Mouse (Mus musculus) intestine, embryonic 16.5 days (tissue): ENCODE results near the gene Kxd1. TPM values are rescaled to one million over a fixed set of nuclear protein-coding genes. Genes with fewer than 3 reads are reported as not detected.
A peak's percentile ranks its signal among the peaks of the same experiment; 100 is the strongest.

Source experiments
- ATAC-seq: fragments of 200-750 bp; cut with Nextera tagmentation; 2 replicates; pipeline ENCODE4 v1.8.0; 2017; ENCODE audit warnings: moderate TSS enrichment, moderate library complexity
- H3K27ac ChIP-seq: fragments of 300-500 bp; sonication (generic); 2 replicates; pipeline ENCODE4 v1.5.1; 2014; ENCODE audit warnings: mild to moderate bottlenecking, low read length
- H3K27me3 ChIP-seq: fragments of 300-500 bp; sonication (generic); replicated peaks from 2 replicates; pipeline ENCODE4 v1.6.1; 2014; ENCODE audit warnings: low read length, control low read depth, mixed read lengths; ENCODE audit not compliant: control insufficient read depth, insufficient read depth
- H3K36me3 ChIP-seq: fragments of 300-500 bp; sonication (generic); 2 replicates; pipeline ENCODE4 v1.6.1; 2014; ENCODE audit warnings: low read length, control low read depth; ENCODE audit not compliant: control insufficient read depth, insufficient read depth
- H3K4me1 ChIP-seq: fragments of 300-500 bp; sonication (generic); 2 replicates; pipeline ENCODE4 v1.6.1; 2014; ENCODE audit warnings: low read length, control low read depth, mixed read lengths; ENCODE audit not compliant: control insufficient read depth, insufficient read depth
- H3K4me2 ChIP-seq: fragments of 300-500 bp; sonication (generic); 2 replicates; pipeline ENCODE4 v1.6.1; 2014; ENCODE audit warnings: low read depth, low read length, control low read depth
- H3K4me3 ChIP-seq: fragments of 300-500 bp; sonication (generic); 2 replicates; pipeline ENCODE4 v1.5.1; 2014; ENCODE audit warnings: mild to moderate bottlenecking, low read length
- H3K9ac ChIP-seq: fragments of 300-500 bp; sonication (generic); 2 replicates; pipeline ENCODE4 v1.6.1; 2014; ENCODE audit warnings: low read depth, low read length
- H3K9me3 ChIP-seq: fragments of 300-500 bp; sonication (generic); 2 replicates; pipeline ENCODE4 v1.6.1; 2016; ENCODE audit warnings: low read length, control low read depth; ENCODE audit not compliant: control insufficient read depth
- WGBS: fragments of 180-500 bp; shearing (Covaris S2); extraction: QIAGEN DNeasy Blood & Tissue Kit; methylation state at CpG from one replicate; pipeline ENCODE4 v1.1.7; 2014; 5-methylcytosine and 5-hydroxymethylcytosine counted together
- polyA plus RNA-seq: library from polyadenylated mRNA; unstranded; fragments of >200 nt; fragmentation: Nextera tagmentation; extraction: Ambion mirVana; gene quantifications from 2 replicates; pipeline ENCODE4 v1.2.1, GENCODE M21; 2015

Gene Kxd1
- polyA plus RNA-seq, 1 experiment from 2014 or later: 65.3 TPM

DNA sequence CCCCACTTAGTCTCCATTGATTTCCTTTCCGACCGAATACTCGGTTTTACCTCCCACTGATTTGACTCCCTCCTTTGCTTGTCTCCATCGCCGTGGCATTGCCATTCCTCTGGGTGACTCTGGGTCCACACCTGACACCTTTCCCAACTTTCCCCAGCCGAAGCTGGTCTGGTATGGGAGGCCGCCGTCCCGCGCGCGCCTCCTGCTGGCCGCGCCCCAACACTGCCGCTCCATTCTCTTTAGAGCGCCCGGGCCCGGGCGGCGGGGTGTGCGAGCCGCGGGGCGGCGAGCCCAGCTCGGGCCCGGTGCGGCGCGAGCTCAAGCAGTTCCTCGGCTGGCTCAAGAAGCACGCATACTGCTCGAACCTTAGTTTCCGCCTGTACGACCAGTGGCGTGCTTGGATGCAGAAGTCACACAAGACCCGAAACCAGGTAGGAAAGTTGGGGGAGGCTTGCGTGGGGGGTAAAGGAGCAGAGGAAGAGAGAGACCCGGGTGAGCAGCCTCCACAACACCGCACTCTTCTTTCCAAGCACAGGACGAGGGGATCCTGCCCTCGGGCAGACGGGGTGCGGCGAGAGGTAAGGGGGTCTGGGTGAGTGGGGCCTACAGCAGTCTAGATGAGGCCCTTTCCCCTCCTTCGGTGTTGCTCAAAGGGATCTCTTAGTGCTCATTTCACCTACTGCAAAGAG lies 24.6 kb downstream of the Kxd1 start:
- no peak overlapping the region for H3K4me3 ChIP-seq
- peaks cover 46% of the 10 kb centered on the region for H3K27me3 ChIP-seq
- no peak overlapping the region for H3K4me2 ChIP-seq
- WGBS: 16% methylated on average over 46 of the region's 46 CpGs
- 0 out of 2 replicates have a peak overlapping the region, but pooled peaks have one; percentile 2 for H3K9ac ChIP-seq
- peak; percentile 9; the same call in 1 of the 2 replicates for ATAC-seq
- no peak overlapping the region for H3K27ac ChIP-seq
- H3K36me3 ChIP-seq: peaks cover 7% of the 10 kb centered on the region
- H3K4me1 ChIP-seq: peaks cover 32% of the 10 kb centered on the region
- no peaks in the 10 kb centered on the region for H3K9me3 ChIP-seq

DNA sequence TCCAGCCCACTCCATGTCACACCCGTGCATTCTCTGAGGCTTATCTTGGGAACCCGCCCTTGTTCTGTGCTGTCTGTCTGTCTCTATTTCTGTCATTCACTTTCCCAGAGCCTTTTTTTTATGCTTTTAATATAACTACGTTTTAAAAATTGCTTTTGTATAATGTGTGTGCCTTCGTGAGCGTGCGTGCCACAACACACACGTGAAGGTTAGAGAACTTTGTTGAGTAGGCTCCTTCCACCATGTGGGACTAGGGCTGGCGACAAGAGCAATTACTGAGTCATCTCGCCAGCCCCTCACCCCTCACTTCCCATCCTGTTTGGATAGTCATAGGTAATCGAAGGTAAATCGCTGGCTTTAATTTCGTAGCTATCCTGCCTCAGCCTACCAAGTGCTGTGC lies 25.2 kb downstream of the Kxd1 start:
- peaks cover 32% of the 10 kb centered on the region for H3K4me1 ChIP-seq
- H3K27me3 ChIP-seq: peaks cover 51% of the 10 kb centered on the region
- 34% methylated on average over 12 of the region's 12 CpGs for WGBS
- H3K4me3 ChIP-seq: no peak overlapping the region
- no peaks in the 10 kb centered on the region for H3K9me3 ChIP-seq
- H3K4me2 ChIP-seq: peak overlapping the region; percentile 28; the same call in 1 of the 2 replicates
- ATAC-seq: no peak
- peak overlapping the region; percentile 15; the same call in 1 of the 2 replicates for H3K9ac ChIP-seq
- H3K27ac ChIP-seq: no peak overlapping the region
- H3K36me3 ChIP-seq: peaks cover 1% of the 10 kb centered on the region; the same call in 1 of the 2 replicates

DNA sequence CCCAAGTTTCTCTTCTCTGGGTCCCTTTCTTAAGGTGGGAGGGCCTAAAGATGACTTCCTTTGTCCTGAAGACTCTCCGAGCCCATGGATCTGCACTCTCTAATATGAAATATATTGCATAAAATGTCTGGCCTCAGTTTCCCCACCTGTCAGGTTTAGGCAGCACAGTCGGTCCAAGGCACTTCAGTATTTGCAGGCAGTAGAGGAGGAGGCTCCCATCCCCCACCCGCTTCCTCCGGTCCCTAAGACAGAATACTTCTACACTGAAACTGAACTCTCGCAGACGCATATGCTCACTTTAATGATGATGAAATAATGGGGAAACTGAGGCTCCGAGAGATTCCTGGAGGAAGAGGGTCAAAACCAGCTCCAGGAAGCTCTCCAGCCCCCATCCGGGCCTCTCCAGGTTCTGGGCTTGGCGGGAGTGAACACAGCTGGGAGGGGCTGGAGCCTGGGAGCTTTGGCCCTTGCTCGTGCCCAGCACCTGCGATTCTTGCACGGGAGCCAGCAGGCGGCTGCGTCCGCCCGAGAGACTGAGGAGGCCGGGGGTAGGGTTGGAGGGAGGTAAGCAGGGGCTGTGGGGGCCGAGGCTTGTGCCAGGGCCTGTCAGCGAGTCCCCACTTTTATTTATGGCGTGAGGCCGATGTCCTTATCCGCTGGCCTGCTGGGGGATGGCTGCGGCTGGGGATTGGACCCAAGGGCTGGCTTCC lies 25.8 kb downstream of the Kxd1 start:
- WGBS: 16% methylated on average over 23 of the region's 23 CpGs
- no peak overlapping the region for H3K4me3 ChIP-seq
- H3K4me2 ChIP-seq: peak overlapping the region; percentile 28; the same call in 1 of the 2 replicates
- peaks cover 57% of the 10 kb centered on the region for H3K27me3 ChIP-seq
- no peaks in the 10 kb centered on the region for H3K9me3 ChIP-seq
- peak overlapping the region; percentile 15; the same call in 1 of the 2 replicates for H3K9ac ChIP-seq
- H3K36me3 ChIP-seq: no peaks in the 10 kb centered on the region
- peaks cover 32% of the 10 kb centered on the region for H3K4me1 ChIP-seq
- no peak overlapping the region for H3K27ac ChIP-seq
- ATAC-seq: no peak

DNA sequence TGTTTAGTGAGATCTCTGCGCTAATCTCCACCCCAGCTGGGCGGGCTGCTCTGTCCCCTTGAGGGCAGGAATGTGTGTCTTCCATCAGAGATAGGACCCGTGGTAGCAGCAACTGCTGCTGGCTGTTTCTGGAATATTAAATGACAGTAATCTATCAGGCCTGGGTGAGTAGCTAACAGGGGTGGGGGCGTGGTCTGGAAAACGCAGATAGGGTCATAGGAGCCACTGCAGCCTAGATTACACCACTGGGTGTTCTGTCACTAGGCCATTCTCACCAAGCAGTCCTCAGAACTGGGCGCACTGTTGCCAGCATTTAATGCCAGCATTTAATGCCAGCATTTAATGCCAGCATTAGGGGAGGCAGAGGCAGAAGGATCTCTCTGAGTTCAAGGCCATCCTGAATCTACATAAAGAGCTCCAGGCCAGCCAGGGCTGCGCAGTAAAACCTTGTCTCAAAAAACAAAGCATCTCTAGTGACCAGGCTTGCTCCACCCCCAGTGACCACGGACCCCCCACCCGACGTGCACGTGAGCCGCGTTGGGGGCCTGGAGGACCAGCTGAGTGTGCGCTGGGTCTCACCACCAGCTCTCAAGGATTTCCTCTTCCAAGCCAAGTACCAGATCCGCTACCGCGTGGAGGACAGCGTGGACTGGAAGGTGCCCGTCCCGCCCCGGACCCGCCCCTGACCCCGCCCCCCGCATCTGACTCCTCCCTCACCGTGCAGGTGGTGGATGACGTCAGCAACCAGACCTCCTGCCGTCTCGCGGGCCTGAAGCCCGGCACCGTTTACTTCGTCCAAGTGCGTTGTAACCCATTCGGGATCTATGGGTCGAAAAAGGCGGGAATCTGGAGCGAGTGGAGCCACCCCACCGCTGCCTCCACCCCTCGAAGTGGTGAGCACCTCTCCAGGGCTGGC lies 27.1 kb downstream of the Kxd1 start:
- WGBS: 9% methylated on average over 39 of the region's 39 CpGs
- ATAC-seq: peak; percentile 26
- peak overlapping the region; percentile 30 for H3K4me3 ChIP-seq
- peaks cover 26% of the 10 kb centered on the region for H3K4me1 ChIP-seq
- no peaks in the 10 kb centered on the region for H3K9me3 ChIP-seq
- no peaks in the 10 kb centered on the region for H3K36me3 ChIP-seq
- no peak overlapping the region for H3K27ac ChIP-seq
- peak overlapping the region; percentile 41 for H3K4me2 ChIP-seq
- H3K9ac ChIP-seq: no peak overlapping the region
- peaks cover 70% of the 10 kb centered on the region for H3K27me3 ChIP-seq

DNA sequence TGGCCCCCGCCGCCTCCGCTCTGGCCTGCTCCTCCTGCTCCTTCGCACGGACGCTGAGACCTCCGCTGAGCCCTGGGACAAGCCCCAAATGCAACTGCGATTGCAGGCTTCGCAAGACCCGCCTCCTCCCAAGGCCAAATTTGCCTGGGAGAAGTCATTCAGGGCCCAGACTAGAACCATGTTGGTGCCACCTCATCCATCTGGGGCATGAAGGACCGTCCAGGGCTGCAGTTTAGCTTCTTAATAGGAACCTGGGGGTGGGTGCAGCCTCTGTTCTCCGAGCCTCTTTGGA lies 32.0 kb downstream of the Kxd1 start:
- Histone ChIP-seq H3K9me3 (no peaks in the 10 kb centered on the region), H3K9ac (no peak overlapping the region), H3K4me3 (no peak overlapping the region), H3K36me3 (no peaks in the 10 kb centered on the region), H3K4me1 (peaks cover 25% of the 10 kb centered on the region), H3K4me2 (no peak overlapping the region), H3K27me3 (peaks cover 93% of the 10 kb centered on the region), H3K27ac (no peak overlapping the region)
- ATAC-seq: no peak
- 11% methylated on average over 12 of the region's 12 CpGs for WGBS

DNA sequence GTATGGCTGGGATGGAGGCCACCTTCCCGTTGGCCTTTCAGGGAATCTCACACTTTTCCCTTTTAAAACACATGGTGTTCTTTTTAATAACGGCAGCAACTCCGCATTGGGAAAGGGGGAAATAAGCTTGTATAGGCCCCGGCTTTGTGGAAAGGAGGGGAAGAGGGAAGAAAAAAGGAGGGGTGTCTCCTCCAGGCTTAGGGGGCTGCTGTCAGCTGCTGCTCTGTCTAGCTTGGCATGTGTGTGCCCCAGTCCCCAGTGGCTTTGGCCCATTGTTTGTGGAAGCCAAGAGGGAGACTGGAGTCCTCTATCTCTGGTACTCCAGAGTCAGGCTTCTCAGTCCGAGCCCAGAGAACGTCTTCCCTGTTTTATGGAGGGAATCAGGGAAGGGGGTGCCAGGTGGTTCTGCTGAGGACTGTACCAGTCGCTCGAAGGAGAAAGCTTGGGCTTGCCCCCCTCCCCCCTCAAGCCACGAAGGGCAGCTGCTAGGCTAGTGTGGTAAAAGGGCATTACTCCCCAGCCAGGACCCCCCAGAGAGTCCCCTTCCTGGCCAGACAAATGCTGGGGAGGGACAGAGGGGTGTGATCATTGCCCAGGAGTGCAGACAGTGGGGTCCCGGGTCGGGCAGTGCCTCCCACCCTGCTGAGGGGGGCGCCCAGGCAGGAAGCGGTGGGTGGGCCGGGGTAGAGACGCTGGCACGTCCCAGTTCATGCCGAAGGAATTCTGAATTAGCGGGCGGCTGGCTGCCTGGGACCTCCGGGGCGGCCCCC lies 32.6 kb downstream of the Kxd1 start:
- peaks cover 94% of the 10 kb centered on the region for H3K27me3 ChIP-seq
- peaks cover 20% of the 10 kb centered on the region for H3K4me1 ChIP-seq
- no peak overlapping the region for H3K27ac ChIP-seq
- 7% methylated on average over 21 of the region's 21 CpGs for WGBS
- no peaks in the 10 kb centered on the region for H3K36me3 ChIP-seq
- no peak overlapping the region for H3K4me2 ChIP-seq
- H3K9me3 ChIP-seq: no peaks in the 10 kb centered on the region
- no peak overlapping the region for H3K4me3 ChIP-seq
- no peak for ATAC-seq
- no peak overlapping the region for H3K9ac ChIP-seq

DNA sequence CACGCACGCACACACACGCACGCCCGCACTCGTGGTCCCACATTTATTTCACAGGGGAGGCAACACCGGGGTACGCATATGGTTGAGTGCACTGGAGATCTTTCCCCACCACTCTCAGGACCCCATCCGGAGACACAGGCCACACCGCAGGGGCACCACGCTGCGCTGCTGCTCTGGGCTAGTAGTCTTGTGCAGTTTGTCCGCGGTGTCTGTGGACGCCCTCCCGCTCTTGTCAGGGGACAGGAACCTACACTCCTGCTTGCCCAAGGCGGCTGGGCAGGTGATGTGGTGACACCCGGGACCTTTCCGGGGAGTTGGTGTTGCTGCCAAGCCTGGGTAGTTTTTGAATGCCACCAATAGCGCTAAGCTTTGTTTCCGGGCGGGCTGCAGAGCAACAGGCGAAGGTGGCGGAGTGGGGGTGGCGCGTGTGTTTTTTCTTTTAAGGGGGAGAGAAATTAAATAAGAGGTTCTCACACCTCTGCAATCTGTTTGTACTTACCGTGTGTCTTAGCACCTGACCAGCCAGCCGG lies 33.3 kb downstream of the Kxd1 start:
- Histone ChIP-seq H3K27ac (no peak overlapping the region), H3K9ac (no peak overlapping the region), H3K4me3 (0 out of 2 replicates have a peak overlapping the region, but pooled peaks have one; percentile 6), H3K36me3 (no peaks in the 10 kb centered on the region), H3K4me2 (no peak overlapping the region), H3K4me1 (peaks cover 25% of the 10 kb centered on the region), H3K9me3 (no peaks in the 10 kb centered on the region), H3K27me3 (peaks cover 97% of the 10 kb centered on the region)
- 3% methylated on average over 28 of the region's 28 CpGs for WGBS
- no peak for ATAC-seq

DNA sequence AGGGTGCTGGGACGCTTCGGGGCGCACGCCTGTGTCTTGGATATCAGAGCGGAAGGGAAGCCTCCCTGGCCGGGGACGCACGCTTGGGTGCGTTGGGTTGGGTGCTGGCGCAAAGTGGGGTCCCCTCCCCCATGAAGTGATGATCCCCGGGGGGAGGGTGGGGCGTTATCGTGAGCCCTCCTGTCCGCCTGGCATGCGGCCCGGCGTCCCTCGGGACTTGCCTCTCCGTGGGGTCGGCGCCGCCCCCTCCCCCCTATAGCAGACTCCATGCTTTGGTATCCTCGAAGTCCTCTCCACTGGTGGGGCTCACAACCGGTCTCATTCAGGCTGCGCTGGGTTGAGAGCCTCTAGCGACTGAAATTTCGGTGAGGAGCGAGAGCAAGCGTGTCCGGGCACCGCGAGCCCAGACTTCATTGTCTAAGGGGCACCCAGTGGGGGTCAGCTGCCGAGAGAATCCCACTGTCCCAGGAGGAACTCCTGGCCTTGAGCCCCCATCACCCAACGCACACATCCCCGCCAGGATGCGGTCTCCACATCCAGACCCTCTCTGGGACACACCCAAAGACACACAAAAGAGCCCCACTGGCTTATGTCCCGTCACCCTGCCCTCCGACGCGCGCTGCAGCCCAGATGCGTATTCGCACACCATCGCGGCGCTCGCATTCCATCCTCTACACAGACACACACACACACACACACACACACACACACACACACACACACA lies 33.9 kb downstream of the Kxd1 start:
- WGBS: 1% methylated on average over 47 of the region's 47 CpGs
- ATAC-seq: no peak
- no peaks in the 10 kb centered on the region for H3K36me3 ChIP-seq
- H3K9ac ChIP-seq: no peak overlapping the region
- no peaks in the 10 kb centered on the region for H3K9me3 ChIP-seq
- H3K4me3 ChIP-seq: no peak overlapping the region
- H3K4me1 ChIP-seq: peaks cover 30% of the 10 kb centered on the region
- no peak overlapping the region for H3K27ac ChIP-seq
- peaks cover 98% of the 10 kb centered on the region for H3K27me3 ChIP-seq
- no peak overlapping the region for H3K4me2 ChIP-seq
